ENCODE assay signal across 21 mouse cellular contexts in the genomic region with DNA sequence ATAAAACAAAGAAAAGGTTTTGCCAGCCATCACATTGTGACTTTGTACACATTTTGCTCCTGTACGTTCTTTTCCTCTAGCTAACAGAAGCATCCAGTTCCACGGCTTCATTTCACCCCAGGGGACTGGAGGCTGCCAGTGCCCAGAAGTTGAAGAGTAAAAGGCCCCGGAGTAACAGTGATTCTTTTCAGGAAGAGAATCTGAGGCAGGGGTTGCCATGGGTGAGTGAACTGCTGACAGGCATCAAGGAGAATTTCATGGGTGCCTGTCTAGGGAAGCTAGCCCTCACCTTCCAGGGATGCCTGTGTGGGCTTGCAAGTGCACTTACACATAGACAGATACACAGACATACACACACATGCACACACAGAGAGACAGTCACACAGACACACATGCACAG. TPM values are rescaled to one million over a fixed set of nuclear protein-coding genes. Genes with fewer than 3 reads are reported as not detected.
DNase-seq lines count a peak whose midpoint lies in the region; ATAC-seq lines count a peak whose summit lies in the region.
"Had no signal": no experiment of that assay in that cellular context is flagged by ENCODE, and none has a peak within 500 bp of the region (broad histone marks: within the 10 kb centered on the region; RNA-seq: fewer than 3 reads in every experiment).

No protein-coding gene starts in this region.

- no peak for ATAC-seq in kidney, embryonic 16.5 days (ENCODE audit: low FRiP score, low TSS enrichment)
- ATAC-seq in neural tube, embryonic 14.5 days (ENCODE audit: low read depth): peak; percentile 41; the same call in 1 of the 2 replicates
- no peak for ATAC-seq in neural tube, embryonic 15.5 days (ENCODE audit: low FRiP score)
- ATAC-seq: intestine, embryonic 15.5 days had no signal

- no peaks in the 10 kb centered on the region for H3K36me3 ChIP-seq in kidney, embryonic 16.5 days (ENCODE audit: insufficient read depth, low read length)
- no peaks in the 10 kb centered on the region for H3K36me3 ChIP-seq in neural tube, embryonic 14.5 days (ENCODE audit: control insufficient read depth, insufficient read depth, low read length)
- H3K36me3 ChIP-seq in neural tube, embryonic 15.5 days: no peaks in the 10 kb centered on the region
- H3K36me3 ChIP-seq in embryonic facial prominence, embryonic 10.5 days (replicated peaks): no peaks in the 10 kb centered on the region
- H3K36me3 ChIP-seq: heart, embryonic 15.5 days; intestine, embryonic 15.5 days; liver, embryonic 13.5 days; neural tube, embryonic 12.5 days had no signal

- no peak overlapping the region for H3K4me2 ChIP-seq in kidney, embryonic 16.5 days (replicated peaks; ENCODE audit: low read depth, low read length)
- no peak overlapping the region for H3K4me2 ChIP-seq in neural tube, embryonic 14.5 days (ENCODE audit: low read depth, low read length)
- no peak overlapping the region for H3K4me2 ChIP-seq in neural tube, embryonic 15.5 days
- H3K4me2 ChIP-seq: heart, embryonic 15.5 days; liver, embryonic 13.5 days; lung, embryonic 14.5 days had no signal

- WGBS in kidney, embryonic 16.5 days: 17% methylated on average over 3 of the region's 3 CpGs
- WGBS in neural tube, embryonic 14.5 days: 13% methylated on average over 3 of the region's 3 CpGs
- WGBS in neural tube, embryonic 15.5 days: 11% methylated on average over 3 of the region's 3 CpGs
- WGBS in embryonic facial prominence, embryonic 10.5 days: 8% methylated on average over 3 of the region's 3 CpGs

- H3K4me3 ChIP-seq in kidney, embryonic 16.5 days (ENCODE audit: low read length): no peak overlapping the region
- no peak overlapping the region for H3K4me3 ChIP-seq in neural tube, embryonic 14.5 days (ENCODE audit: low read depth, low read length)
- H3K4me3 ChIP-seq in neural tube, embryonic 15.5 days (replicated peaks): no peak overlapping the region
- no peak overlapping the region for H3K4me3 ChIP-seq in embryonic facial prominence, embryonic 10.5 days
- H3K4me3 ChIP-seq: heart, embryonic 15.5 days; intestine, embryonic 15.5 days; liver, embryonic 13.5 days; neural tube, embryonic 12.5 days had no signal

- no peaks in the 10 kb centered on the region for H3K27me3 ChIP-seq in kidney, embryonic 16.5 days (ENCODE audit: insufficient read depth, low read length)
- H3K27me3 ChIP-seq in neural tube, embryonic 14.5 days (ENCODE audit: control insufficient read depth, insufficient read depth, low read length): no peaks in the 10 kb centered on the region
- H3K27me3 ChIP-seq in neural tube, embryonic 15.5 days (replicated peaks): no peaks in the 10 kb centered on the region
- peaks cover 25% of the 10 kb centered on the region for H3K27me3 ChIP-seq in embryonic facial prominence, embryonic 10.5 days (replicated peaks; ENCODE audit: low read depth, poor library complexity, severe bottlenecking)
- H3K27me3 ChIP-seq: heart, embryonic 15.5 days; intestine, embryonic 15.5 days; neural tube, embryonic 12.5 days had no signal

- H3K27ac ChIP-seq in kidney, embryonic 16.5 days (ENCODE audit: low read length): no peak overlapping the region
- no peak overlapping the region for H3K27ac ChIP-seq in neural tube, embryonic 14.5 days (ENCODE audit: low read depth, low read length)
- H3K27ac ChIP-seq in neural tube, embryonic 15.5 days (replicated peaks): no peak overlapping the region
- peak overlapping the region; percentile 54; the same call in 1 of the 2 replicates for H3K27ac ChIP-seq in embryonic facial prominence, embryonic 10.5 days (replicated peaks)
- H3K27ac ChIP-seq: heart, embryonic 15.5 days; intestine, embryonic 15.5 days; liver, embryonic 13.5 days; neural tube, embryonic 12.5 days had no signal

- H3K9me3 ChIP-seq in kidney, embryonic 16.5 days (ENCODE audit: low read length): no peaks in the 10 kb centered on the region
- no peaks in the 10 kb centered on the region for H3K9me3 ChIP-seq in neural tube, embryonic 14.5 days (ENCODE audit: control insufficient read depth, low read length)
- no peaks in the 10 kb centered on the region for H3K9me3 ChIP-seq in neural tube, embryonic 15.5 days (replicated peaks)
- H3K9me3 ChIP-seq in embryonic facial prominence, embryonic 10.5 days: no peaks in the 10 kb centered on the region
- H3K9me3 ChIP-seq: heart, embryonic 15.5 days; intestine, embryonic 15.5 days; liver, embryonic 13.5 days; neural tube, embryonic 12.5 days had no signal

- DNase-seq in kidney, postnatal 10 days: no peak
- DNase-seq in embryonic facial prominence, embryonic 10.5 days (ENCODE audit: low spot score): peak; percentile 41
- DNase-seq in MN1 (ENCODE audit: low spot score): no peak
- DNase-seq in spleen, postnatal 10 days (ENCODE audit: low spot score in 2 of 2): no peak
- DNase-seq: adrenal gland, postnatal 10 days; cerebellum, adult 18-20 months; cerebellum, postnatal 14 days; gastrocnemius, postnatal 25 days; kidney, adult 8-10 months; layer of hippocampus, adult 9-11 months; liver, embryonic 13.5 days; lung, embryonic 14.5 days; right cerebral cortex, adult 18-20 months; thymus, adult 2 months; thymus, postnatal 4 days had no signal

- H3K4me1 ChIP-seq in kidney, embryonic 16.5 days (ENCODE audit: insufficient read depth, low read length): peaks cover 22% of the 10 kb centered on the region
- H3K4me1 ChIP-seq in neural tube, embryonic 14.5 days (ENCODE audit: control insufficient read depth, insufficient read depth, low read length): peaks cover 6% of the 10 kb centered on the region; the same call in 1 of the 2 replicates
- peaks cover 25% of the 10 kb centered on the region for H3K4me1 ChIP-seq in neural tube, embryonic 15.5 days
- peaks cover 38% of the 10 kb centered on the region for H3K4me1 ChIP-seq in embryonic facial prominence, embryonic 10.5 days
- H3K4me1 ChIP-seq: intestine, embryonic 15.5 days; liver, embryonic 13.5 days had no signal

- 0 out of 2 replicates have a peak overlapping the region, but pooled peaks have one; percentile 7 for H3K9ac ChIP-seq in kidney, embryonic 16.5 days (replicated peaks; ENCODE audit: low read length)
- no peak overlapping the region for H3K9ac ChIP-seq in neural tube, embryonic 14.5 days (replicated peaks; ENCODE audit: low read depth, low read length)
- H3K9ac ChIP-seq in neural tube, embryonic 15.5 days (replicated peaks): no peak overlapping the region
- H3K9ac ChIP-seq: heart, embryonic 15.5 days; intestine, embryonic 15.5 days; liver, embryonic 13.5 days; lung, embryonic 14.5 days; neural tube, embryonic 12.5 days had no signal

RNA-seq across cellular contexts. Expression of a gene that starts 1.0 kb away (rescaled TPM):
- polyA plus RNA-seq in kidney, embryonic 16.5 days (2015; fragmentation: Nextera tagmentation; extraction: Ambion mirVana): 0.76 and 1.4 TPM in 2 replicates
- polyA plus RNA-seq in neural tube, embryonic 14.5 days (2014; fragmentation: Nextera tagmentation; extraction: Ambion mirVana): 1.0 and 1.8 TPM in 2 replicates
- 1.7 and 1.9 TPM in 2 replicates for polyA plus RNA-seq in neural tube, embryonic 15.5 days (2015; fragmentation: Nextera tagmentation; extraction: Ambion mirVana)
- 0.61 and 0.92 TPM in 2 replicates for polyA plus RNA-seq in embryonic facial prominence, embryonic 10.5 days (2016; fragmentation: Nextera tagmentation; extraction: Ambion mirVana)
- polyA plus RNA-seq: liver, embryonic 13.5 days; lung, embryonic 14.5 days had no signal

RNA-seq across cellular contexts. Expression of a gene that starts 20.7 kb away (rescaled TPM):
- polyA plus RNA-seq in kidney, embryonic 16.5 days (2015; fragmentation: Nextera tagmentation; extraction: Ambion mirVana): 12.4 and 13.8 TPM in 2 replicates
- polyA plus RNA-seq in neural tube, embryonic 14.5 days (2014; fragmentation: Nextera tagmentation; extraction: Ambion mirVana): 19.2 and 23.9 TPM in 2 replicates
- polyA plus RNA-seq in neural tube, embryonic 15.5 days (2015; fragmentation: Nextera tagmentation; extraction: Ambion mirVana): 15.5 and 16.2 TPM in 2 replicates
- 15.8 and 16.5 TPM in 2 replicates for polyA plus RNA-seq in embryonic facial prominence, embryonic 10.5 days (2016; fragmentation: Nextera tagmentation; extraction: Ambion mirVana)
